Mouse (Mus musculus): Measurements from ENCODE around the gene Ciapin1. TPM values are rescaled to one million over a fixed set of nuclear protein-coding genes. Genes with fewer than 3 reads are reported as not detected.

The Ciapin1 gene
- polyA plus RNA-seq (2014; fragmentation: Nextera tagmentation; extraction: Ambion mirVana), result 166 and 200 TPM in 2 replicates

GRCm38 (mm10) chr8:94837662-94838574, at the start of gene Ciapin1, which contains the start of gene Coq9:
TSS of gene Ciapin1 (minus strand) at chr8:94838358.
TSS of gene Coq9 (plus strand) at chr8:94838321.
- peak; percentile 99 for DNase-seq
- Histone ChIP-seq H3K4me3 (replicated peaks; ENCODE audit: low read depth, low read length) (peak within 1 kb of the TSS; percentile 88), H3K9me3 (ENCODE audit: control insufficient read depth, low read length) (no peaks in the 10 kb centered on the region), H3K9ac (replicated peaks; ENCODE audit: low read length) (peak within 1 kb of the TSS; percentile 93), H3K27me3 (ENCODE audit: control insufficient read depth, insufficient read depth, low read length) (no peaks in the 10 kb centered on the region), H3K4me1 (ENCODE audit: control insufficient read depth, insufficient read depth, low read length) (peaks cover 15% of the 10 kb centered on the region), H3K27ac (replicated peaks; ENCODE audit: low read depth, low read length) (peak within 1 kb of the TSS; percentile 93), H3K4me2 (ENCODE audit: low read length) (peak within 1 kb of the TSS; percentile 91), H3K36me3 (ENCODE audit: control insufficient read depth, insufficient read depth, low read length) (peaks cover 5% of the 10 kb centered on the region; the same call in 1 of the 2 replicates)
- WGBS, result under 1% methylated on average over 82 of the region's 82 CpGs
- peak; percentile 98 for ATAC-seq (ENCODE audit: low FRiP score, low TSS enrichment)

DNA sequence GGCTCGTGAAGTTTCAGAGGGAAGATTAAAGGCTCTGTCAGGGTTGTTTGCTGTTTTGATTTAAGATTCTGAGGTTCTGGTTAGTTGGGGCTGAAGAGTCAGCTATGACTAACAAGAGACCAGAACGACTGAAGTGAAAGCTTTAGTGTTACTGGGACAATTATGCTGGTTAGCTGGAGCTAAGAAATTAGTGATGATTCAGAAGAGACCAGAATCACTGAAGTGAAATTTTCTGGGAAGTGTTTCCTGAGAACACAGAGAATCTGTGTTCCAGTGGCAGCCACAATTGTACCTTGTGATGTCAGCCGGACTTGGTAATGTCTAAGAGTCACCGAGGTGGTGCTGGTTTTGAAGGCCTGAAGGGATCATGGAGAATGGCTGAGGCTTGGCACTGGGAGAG, 42.6 kb upstream of the Ciapin1 start:
- H3K9ac ChIP-seq (replicated peaks; ENCODE audit: low read length), result no peak overlapping the region
- no peak for DNase-seq
- 81% methylated on average over 4 of the region's 4 CpGs for WGBS
- no peak for ATAC-seq (ENCODE audit: low FRiP score, low TSS enrichment)
- H3K36me3 ChIP-seq (ENCODE audit: control insufficient read depth, insufficient read depth, low read length), result no peaks in the 10 kb centered on the region
- peaks cover 4% of the 10 kb centered on the region; the same call in 1 of the 2 replicates for H3K4me1 ChIP-seq (ENCODE audit: control insufficient read depth, insufficient read depth, low read length)
- no peaks in the 10 kb centered on the region for H3K27me3 ChIP-seq (ENCODE audit: control insufficient read depth, insufficient read depth, low read length)
- no peaks in the 10 kb centered on the region for H3K9me3 ChIP-seq (ENCODE audit: control insufficient read depth, low read length)
- H3K27ac ChIP-seq (replicated peaks; ENCODE audit: low read depth, low read length), result no peak overlapping the region
- no peak overlapping the region for H3K4me3 ChIP-seq (replicated peaks; ENCODE audit: low read depth, low read length)
- H3K4me2 ChIP-seq (ENCODE audit: low read length), result no peak overlapping the region

DNA sequence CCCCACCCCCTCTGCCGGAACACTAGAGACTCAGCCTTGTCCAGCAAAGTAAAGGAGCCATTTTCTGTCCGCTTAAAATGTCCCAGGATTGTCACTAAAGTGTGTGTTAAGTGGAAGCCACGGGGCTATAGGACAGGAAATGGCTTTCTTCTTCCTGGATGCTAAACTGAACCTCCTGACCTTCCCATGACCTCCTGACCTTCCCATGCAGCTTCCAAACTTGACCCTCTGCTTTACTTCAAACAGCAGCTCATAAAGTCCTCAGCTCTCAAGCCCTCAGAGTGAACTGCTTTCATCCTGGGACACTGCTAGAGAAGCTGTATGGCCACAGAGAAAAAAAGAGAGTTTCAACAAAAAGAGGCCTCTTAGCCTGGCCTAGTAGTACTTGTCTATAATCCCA, 38.7 kb upstream of the Ciapin1 start:
- DNase-seq (no peak), ATAC-seq (ENCODE audit: low FRiP score, low TSS enrichment) (no peak)
- peaks cover 15% of the 10 kb centered on the region; the same call in 1 of the 2 replicates for H3K4me1 ChIP-seq (ENCODE audit: control insufficient read depth, insufficient read depth, low read length)
- H3K4me2 ChIP-seq (ENCODE audit: low read length), result peak overlapping the region; percentile 97
- no peak overlapping the region for H3K27ac ChIP-seq (replicated peaks; ENCODE audit: low read depth, low read length)
- H3K9ac ChIP-seq (replicated peaks; ENCODE audit: low read length), result no peak overlapping the region
- H3K9me3 ChIP-seq (ENCODE audit: control insufficient read depth, low read length), result no peaks in the 10 kb centered on the region
- H3K36me3 ChIP-seq (ENCODE audit: control insufficient read depth, insufficient read depth, low read length), result no peaks in the 10 kb centered on the region
- peaks cover 12% of the 10 kb centered on the region for H3K27me3 ChIP-seq (ENCODE audit: control insufficient read depth, insufficient read depth, low read length)
- WGBS, result 52% methylated on average over 3 of the region's 3 CpGs
- no peak overlapping the region for H3K4me3 ChIP-seq (replicated peaks; ENCODE audit: low read depth, low read length)

DNA sequence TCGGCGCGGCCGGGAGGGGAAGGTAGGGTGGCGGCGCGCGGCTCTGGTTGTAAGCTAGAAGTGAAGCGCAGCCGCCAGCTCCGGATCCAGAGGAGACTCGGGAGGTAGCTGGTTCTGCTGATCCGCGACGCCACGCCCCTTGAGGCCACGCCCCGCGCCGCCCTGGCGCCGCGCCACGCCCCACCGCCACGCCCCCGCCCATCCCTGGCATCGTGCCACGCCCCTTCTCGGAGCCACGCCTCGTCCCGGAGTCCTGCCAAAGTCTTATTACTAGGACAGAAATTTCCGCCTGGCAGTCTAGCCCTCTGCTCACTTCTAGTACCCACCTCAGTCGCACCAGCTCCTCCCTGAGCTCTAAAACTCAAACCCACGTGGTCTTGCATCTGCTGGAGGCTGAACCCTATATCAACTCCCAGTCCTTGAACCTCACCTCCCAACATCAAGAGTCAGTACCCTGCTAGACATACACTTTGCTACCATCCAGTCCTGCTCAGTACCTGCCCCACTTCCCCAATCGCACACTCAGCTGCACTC, 38.1 kb upstream of the Ciapin1 start, which contains the start of gene Dok4:
Gene Dok4 (minus strand): TSS at position 134 of the 534 bp plus-strand sequence.
- 2% methylated on average over 34 of the region's 37 CpGs for WGBS
- ATAC-seq (ENCODE audit: low FRiP score, low TSS enrichment) (peak; percentile 69), DNase-seq (peak; percentile 80)
- H3K27ac ChIP-seq (replicated peaks; ENCODE audit: low read depth, low read length), result no peak within 1 kb of the TSS
- H3K4me1 ChIP-seq (ENCODE audit: control insufficient read depth, insufficient read depth, low read length), result peaks cover 20% of the 10 kb centered on the region
- H3K9me3 ChIP-seq (ENCODE audit: control insufficient read depth, low read length), result no peaks in the 10 kb centered on the region
- H3K4me2 ChIP-seq (ENCODE audit: low read length), result peak within 1 kb of the TSS; percentile 97
- no peaks in the 10 kb centered on the region for H3K36me3 ChIP-seq (ENCODE audit: control insufficient read depth, insufficient read depth, low read length)
- H3K9ac ChIP-seq (replicated peaks; ENCODE audit: low read length), result peak within 1 kb of the TSS; percentile 60
- H3K4me3 ChIP-seq (replicated peaks; ENCODE audit: low read depth, low read length), result peak within 1 kb of the TSS; percentile 55
- peaks cover 12% of the 10 kb centered on the region for H3K27me3 ChIP-seq (ENCODE audit: control insufficient read depth, insufficient read depth, low read length)

DNA sequence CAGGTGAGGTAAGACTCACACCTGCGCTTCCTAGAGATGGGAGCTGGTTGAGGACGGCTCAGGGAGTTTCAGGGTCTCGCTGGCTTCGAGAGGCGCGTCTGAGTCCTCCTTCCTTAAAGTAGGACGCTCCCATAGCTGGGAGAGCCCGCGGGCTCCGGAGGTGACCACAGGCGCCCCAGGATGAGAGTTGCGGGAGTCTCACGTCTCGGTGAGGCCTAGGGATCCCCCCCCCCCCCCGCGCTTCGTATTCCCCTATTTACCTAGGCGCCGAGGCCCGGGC, 37.7 kb upstream of the Ciapin1 start:
- H3K4me1 ChIP-seq (ENCODE audit: control insufficient read depth, insufficient read depth, low read length), result peaks cover 23% of the 10 kb centered on the region
- no peak for DNase-seq
- no peaks in the 10 kb centered on the region for H3K36me3 ChIP-seq (ENCODE audit: control insufficient read depth, insufficient read depth, low read length)
- ATAC-seq (ENCODE audit: low FRiP score, low TSS enrichment), result no peak
- no peaks in the 10 kb centered on the region for H3K9me3 ChIP-seq (ENCODE audit: control insufficient read depth, low read length)
- no peak overlapping the region for H3K27ac ChIP-seq (replicated peaks; ENCODE audit: low read depth, low read length)
- WGBS, result under 1% methylated on average over 16 of the region's 20 CpGs
- peak overlapping the region; percentile 60 for H3K9ac ChIP-seq (replicated peaks; ENCODE audit: low read length)
- H3K4me3 ChIP-seq (replicated peaks; ENCODE audit: low read depth, low read length), result peak overlapping the region; percentile 55
- peaks cover 12% of the 10 kb centered on the region for H3K27me3 ChIP-seq (ENCODE audit: control insufficient read depth, insufficient read depth, low read length)
- H3K4me2 ChIP-seq (ENCODE audit: low read length), result peak overlapping the region; percentile 97

- Histone ChIP-seq H3K27me3 (ENCODE audit: control insufficient read depth, insufficient read depth, low read length) (peaks cover 12% of the 10 kb centered on the region), H3K9ac (replicated peaks; ENCODE audit: low read length) (peak overlapping the region; percentile 60; the same call in 1 of the 2 replicates), H3K27ac (replicated peaks; ENCODE audit: low read depth, low read length) (no peak overlapping the region), H3K36me3 (ENCODE audit: control insufficient read depth, insufficient read depth, low read length) (no peaks in the 10 kb centered on the region), H3K4me3 (replicated peaks; ENCODE audit: low read depth, low read length) (peak overlapping the region; percentile 55), H3K4me1 (ENCODE audit: control insufficient read depth, insufficient read depth, low read length) (peaks cover 23% of the 10 kb centered on the region), H3K4me2 (ENCODE audit: low read length) (peak overlapping the region; percentile 97), H3K9me3 (ENCODE audit: control insufficient read depth, low read length) (no peaks in the 10 kb centered on the region)
- 20% methylated on average over 17 of the region's 17 CpGs for WGBS
- DNase-seq (peak; percentile 29), ATAC-seq (ENCODE audit: low FRiP score, low TSS enrichment) (no peak)
Measured at GRCm38 (mm10) chr8:94875096-94875870, 37.1 kb upstream of the Ciapin1 start.

DNA sequence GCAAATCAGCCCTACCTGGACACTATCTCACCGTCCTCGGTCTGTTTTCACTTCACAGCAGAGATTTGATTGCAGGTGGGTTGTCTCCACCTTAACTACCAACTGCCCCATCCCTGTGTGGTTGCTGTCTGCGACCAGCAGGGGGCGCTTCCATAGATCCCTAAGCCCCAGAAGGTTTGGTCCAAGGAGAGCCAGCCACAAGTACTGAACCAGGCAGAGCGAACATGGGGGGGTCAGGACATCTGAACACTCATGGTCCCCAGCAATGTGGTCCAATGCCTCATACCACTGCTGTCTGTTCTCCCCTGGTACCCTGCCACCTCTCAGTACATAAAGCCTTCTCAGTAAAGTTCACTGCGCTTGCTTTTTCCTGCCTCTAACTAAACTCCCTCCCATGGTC, 36.2 kb upstream of the Ciapin1 start:
- Histone ChIP-seq H3K4me1 (ENCODE audit: control insufficient read depth, insufficient read depth, low read length) (peaks cover 31% of the 10 kb centered on the region), H3K36me3 (ENCODE audit: control insufficient read depth, insufficient read depth, low read length) (no peaks in the 10 kb centered on the region), H3K9ac (replicated peaks; ENCODE audit: low read length) (no peak overlapping the region), H3K9me3 (ENCODE audit: control insufficient read depth, low read length) (no peaks in the 10 kb centered on the region), H3K4me3 (replicated peaks; ENCODE audit: low read depth, low read length) (0 out of 2 replicates have a peak overlapping the region, but pooled peaks have one; percentile 55), H3K27me3 (ENCODE audit: control insufficient read depth, insufficient read depth, low read length) (peaks cover 12% of the 10 kb centered on the region), H3K27ac (replicated peaks; ENCODE audit: low read depth, low read length) (no peak overlapping the region), H3K4me2 (ENCODE audit: low read length) (no peak overlapping the region; the same call in 1 of the 2 replicates)
- peak; percentile 77 for DNase-seq
- ATAC-seq (ENCODE audit: low FRiP score, low TSS enrichment), result no peak
- WGBS, result 15% methylated on average over 6 of the region's 6 CpGs

DNA sequence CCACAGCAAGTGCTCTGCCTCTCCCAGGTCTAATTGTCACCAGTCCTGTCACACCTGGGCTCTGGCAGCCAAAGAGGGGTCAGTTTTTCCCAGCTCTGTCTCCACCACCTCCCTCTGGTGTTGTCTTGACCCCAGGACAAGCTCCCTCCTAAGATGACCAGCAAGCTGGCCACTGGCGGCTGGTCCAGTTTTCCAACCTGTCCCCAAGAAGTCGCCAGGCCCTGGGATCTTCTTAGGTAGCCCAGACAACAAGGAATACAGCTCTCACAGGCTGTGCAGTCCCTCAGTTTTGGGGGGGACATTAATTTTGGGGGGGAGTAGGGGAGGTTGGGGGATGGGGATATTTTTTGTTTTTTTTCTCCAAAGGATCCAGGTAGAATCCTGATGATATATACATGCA, 34.4 kb upstream of the Ciapin1 start:
- 79% methylated on average over 2 of the region's 2 CpGs for whole genome bisulfite sequencing
- no peak overlapping the region for H3K9ac ChIP-seq (replicated peaks; ENCODE audit: low read length)

More for the DNA sequence above, 34.4 kb upstream of the Ciapin1 start:
- H3K36me3 ChIP-seq (ENCODE audit: control insufficient read depth, insufficient read depth, low read length), result no peaks in the 10 kb centered on the region; the same call in 1 of the 2 replicates
- H3K4me3 ChIP-seq (replicated peaks; ENCODE audit: low read depth, low read length), result no peak overlapping the region
- ATAC-seq (ENCODE audit: low FRiP score, low TSS enrichment), result no peak
- peaks cover 47% of the 10 kb centered on the region for H3K4me1 ChIP-seq (ENCODE audit: control insufficient read depth, insufficient read depth, low read length)
- H3K4me2 ChIP-seq (ENCODE audit: low read length), result no peak overlapping the region
- no peak overlapping the region for H3K27ac ChIP-seq (replicated peaks; ENCODE audit: low read depth, low read length)
- H3K9me3 ChIP-seq (ENCODE audit: control insufficient read depth, low read length), result no peaks in the 10 kb centered on the region
- peaks cover 12% of the 10 kb centered on the region for H3K27me3 ChIP-seq (ENCODE audit: control insufficient read depth, insufficient read depth, low read length)
- DNase-seq, result no peak
